Mouse (Mus musculus) pancreas, adult 10 weeks (tissue): ENCODE measurements around the gene Engase. TPM values are rescaled to one million over a fixed set of nuclear protein-coding genes. Genes with fewer than 3 reads are reported as not detected.

Experiments
- polyA plus RNA-seq: library from polyadenylated mRNA; stranded (reverse); fragments of 350-450 nt; fragmentation: Illumina TruSeq; extraction: RNeasy Lipid Tissue Mini Kit (QIAGEN cat#74804); gene quantifications from one replicate; pipeline ENCODE4 v1.2.3, GENCODE M21; 2015; ENCODE audit warnings: low read depth, low replicate concordance; ENCODE audit not compliant: insufficient read depth

The Engase gene
- 1.3 TPM for polyA plus RNA-seq

DNA sequence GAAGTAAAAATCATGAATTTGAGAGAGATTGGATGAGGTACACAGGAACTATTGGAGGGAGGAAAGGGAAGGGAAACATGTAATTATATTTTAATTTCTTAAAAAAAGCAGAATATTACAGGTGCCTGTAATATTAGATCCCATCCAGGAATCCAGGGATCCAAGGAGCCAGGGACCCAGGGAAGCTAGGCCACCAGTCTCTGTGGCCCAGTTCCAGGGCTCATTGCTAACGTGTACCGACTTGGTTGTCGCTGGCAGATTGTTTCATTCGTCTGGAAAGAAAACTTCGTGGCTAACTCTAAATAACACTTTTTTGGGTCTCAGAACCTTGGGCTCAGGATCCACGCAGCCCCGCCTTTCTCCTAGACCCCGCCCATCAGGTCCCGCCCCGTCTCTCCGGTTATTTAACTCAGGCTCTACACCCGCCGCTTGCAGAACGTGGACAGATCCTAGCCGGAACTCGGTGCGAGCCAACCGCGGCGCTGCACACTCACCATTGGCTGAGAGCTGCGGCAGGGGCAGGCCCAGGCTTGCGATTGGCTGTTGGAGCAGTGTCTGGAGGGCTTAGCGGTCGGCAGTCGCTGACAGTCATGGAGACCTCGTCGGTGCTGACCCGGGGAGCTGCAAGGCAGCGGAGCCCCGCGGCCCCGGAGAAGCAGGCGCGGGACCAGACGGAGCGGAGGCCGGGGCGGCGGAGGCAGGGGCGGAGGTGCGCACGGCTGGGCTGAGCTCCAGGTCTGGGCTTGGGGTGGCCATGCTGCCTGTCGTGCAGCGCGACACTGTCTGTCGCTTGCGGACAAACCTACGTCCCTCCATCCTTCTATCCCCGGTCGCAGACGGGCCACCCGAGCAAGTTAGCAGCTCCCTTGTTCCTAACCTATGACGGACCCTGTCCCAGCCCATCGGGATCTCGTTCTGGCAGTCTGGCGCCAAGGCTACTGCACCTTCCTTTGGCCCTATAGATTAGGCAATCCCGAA, at the start of gene Engase:
Engase (plus strand) TSS at position 434 of the 978 bp plus-strand sequence.

DNA sequence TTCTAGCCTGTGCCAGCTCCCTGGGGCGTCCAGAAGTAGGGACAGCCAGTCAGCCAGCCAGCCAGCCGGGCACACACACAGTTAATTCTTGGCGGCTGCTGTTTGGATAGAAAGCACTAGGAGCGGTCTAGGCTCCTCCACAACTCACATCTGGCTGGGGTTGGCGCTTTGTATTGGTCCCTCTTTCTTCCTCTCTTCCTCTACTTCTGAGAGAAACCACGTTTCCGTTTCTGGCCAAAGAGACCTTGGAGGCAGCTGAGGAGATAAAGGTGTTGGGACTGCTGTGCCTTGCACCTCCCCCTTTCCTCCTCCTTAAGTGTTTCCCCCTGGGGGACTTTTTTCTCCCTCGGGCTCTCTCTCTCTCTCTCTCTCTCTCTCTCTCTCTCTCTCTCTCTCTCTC, 48.6 kb upstream of the Engase start, which contains the start of gene C1qtnf1:
C1qtnf1 (plus strand) TSS at position 218 of the 400 bp plus-strand sequence.

Other genes starting within 250 kb of the Engase start
- gene Cyth1, start 228.2 kb upstream of the Engase start, polyA plus RNA-seq, result 8.9 TPM
- gene Usp36, start 186.6 kb upstream of the Engase start, polyA plus RNA-seq, result 11.6 TPM
- gene Cep295nl, start 134.3 kb upstream of the Engase start, polyA plus RNA-seq, result not detected
- 66.4 TPM for gene Timp2, start 121.1 kb upstream of the Engase start, polyA plus RNA-seq
- 52.8 TPM for gene Lgals3bp, start 74.7 kb upstream of the Engase start, polyA plus RNA-seq
- 12.8 TPM for gene Cant1, start 57.7 kb upstream of the Engase start, polyA plus RNA-seq
- gene C1qtnf1, start 48.6 kb upstream of the Engase start, polyA plus RNA-seq, result 6.5 TPM